Mouse (Mus musculus): ENCODE measurements at regions not wholly inside any gene's neighbourhood (a gene's known extent, or its start where the extent isn't known, plus 50 kb on each side); places are given as distances from the start of the nearest gene placed in this dataset.

DNA sequence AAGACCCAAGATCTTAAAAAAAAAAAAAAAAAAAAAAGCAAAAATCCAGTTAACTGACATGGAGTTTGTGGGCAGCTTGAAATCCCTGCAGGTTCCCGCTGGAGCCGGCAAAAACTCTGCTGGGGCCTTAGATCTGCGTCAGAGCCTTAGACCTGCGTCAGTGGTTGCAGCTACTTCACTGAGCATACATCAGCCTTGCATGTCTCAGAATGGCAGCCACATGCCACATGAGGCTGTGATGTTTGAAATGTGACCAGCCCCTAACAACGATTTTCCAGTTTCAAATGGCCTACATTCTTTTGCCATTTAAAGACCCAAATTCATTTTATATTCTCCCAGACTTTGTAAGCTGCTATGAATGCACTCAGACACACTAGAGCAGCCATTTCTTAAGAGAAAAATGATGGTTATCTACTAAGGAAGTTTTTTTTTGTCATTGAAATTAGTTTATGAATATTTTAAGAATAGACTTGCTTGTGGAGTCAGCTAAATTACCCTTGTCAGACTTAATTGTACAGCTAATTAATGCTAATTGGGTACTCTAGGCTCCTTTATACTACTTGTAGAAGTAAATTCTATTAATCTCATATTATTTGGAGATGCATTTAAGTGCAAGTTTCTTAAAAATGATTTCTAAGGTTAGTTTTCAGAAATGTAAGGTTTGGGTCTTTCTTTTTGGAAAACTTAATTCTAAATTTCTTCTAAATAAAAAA, 70.8 kb downstream of the Toporsl start:
- DNase-seq = no peak

DNA sequence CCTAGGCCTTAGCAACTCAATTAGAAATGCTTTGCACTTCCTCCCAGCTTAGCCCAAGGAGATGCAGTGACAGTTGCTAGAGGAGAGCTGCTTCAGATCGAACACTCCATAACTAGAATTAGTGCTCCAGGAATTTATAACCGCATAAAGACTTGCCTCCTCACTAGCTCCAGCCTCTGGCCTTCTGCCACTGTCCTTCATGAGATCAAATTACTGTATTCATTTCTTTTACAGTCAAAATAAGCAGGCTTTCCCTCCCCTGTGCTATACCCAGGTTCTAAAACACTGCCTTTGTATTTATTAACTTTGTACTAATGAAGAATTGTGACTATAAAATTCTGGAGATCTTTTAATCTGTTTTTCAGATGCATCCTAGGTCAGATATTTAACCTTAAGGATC, 104.8 kb upstream of the Olfr275 start:
- DNase-seq = no peak

DNA sequence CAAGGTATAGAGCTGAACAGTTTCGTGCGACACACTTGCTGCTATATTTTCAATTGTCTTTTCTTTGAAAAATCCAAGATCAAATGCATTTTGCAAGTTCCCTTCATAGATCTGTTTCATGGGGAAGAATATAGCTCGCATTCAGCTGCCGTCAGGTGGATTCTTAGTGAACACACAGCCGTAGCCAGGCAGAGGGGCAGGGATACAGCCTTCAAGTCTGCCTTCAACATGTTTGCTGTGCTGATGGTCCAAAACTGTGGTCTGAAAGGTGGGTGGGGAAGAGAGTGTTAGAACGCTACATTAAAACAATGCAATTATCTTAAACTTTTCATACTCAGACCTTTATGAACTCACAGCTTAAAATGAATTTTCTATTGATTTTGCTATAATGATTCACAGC, 88.2 kb upstream of the Olfr275 start:
- no peak for DNase-seq

DNA sequence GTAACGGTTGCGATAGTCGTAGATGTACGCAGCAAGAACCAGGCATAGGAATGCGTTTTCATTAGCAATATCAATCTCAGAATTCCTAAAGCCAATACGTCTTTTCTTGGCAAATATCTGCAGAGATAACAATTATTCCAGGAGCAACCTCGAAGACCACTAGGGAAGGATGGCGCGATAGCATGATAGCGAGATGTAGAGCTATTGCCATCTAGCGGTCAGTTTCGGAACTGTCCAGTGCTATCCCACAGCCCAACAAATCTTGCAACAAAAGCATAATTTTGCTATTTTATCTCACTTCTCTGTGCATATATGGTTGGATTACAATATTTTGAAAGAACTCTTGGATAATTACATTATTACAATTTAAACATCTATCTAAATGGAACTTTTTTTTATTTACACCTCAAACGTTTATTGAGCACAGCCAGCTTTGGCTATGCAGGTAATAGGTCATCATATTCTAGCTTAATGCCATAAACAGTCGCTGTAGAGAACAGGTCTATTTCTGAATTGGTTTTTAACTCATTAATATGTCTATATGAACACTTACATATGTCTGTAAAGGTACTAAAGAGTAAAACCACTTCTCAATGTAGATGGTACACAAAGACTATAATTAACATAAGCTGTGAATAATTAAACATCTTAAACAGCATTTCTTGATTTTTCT, 87.6 kb upstream of the Olfr275 start:
- DNase-seq = peak in 1 of 2 experiments; percentile 71

DNA sequence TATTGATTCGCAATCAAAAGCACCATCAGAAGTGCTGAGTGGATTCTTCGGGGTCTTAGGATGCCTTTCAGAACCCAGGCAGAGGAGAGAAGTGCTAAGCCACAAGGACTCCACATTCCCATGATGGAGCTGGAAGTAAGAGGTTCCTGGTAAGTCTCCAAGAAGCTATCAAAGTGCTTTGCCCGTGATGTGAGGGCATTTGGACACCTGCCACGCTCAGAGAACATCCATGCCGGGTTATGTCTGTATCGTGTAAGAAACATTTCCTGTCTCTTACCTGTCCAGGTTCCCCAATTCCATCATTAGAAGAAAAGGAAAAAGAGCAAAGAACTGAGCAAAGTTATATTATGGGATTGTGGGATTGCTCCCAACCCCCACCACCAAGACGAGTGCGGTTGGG, 81.3 kb upstream of the Olfr275 start:
- no peak for DNase-seq

DNA sequence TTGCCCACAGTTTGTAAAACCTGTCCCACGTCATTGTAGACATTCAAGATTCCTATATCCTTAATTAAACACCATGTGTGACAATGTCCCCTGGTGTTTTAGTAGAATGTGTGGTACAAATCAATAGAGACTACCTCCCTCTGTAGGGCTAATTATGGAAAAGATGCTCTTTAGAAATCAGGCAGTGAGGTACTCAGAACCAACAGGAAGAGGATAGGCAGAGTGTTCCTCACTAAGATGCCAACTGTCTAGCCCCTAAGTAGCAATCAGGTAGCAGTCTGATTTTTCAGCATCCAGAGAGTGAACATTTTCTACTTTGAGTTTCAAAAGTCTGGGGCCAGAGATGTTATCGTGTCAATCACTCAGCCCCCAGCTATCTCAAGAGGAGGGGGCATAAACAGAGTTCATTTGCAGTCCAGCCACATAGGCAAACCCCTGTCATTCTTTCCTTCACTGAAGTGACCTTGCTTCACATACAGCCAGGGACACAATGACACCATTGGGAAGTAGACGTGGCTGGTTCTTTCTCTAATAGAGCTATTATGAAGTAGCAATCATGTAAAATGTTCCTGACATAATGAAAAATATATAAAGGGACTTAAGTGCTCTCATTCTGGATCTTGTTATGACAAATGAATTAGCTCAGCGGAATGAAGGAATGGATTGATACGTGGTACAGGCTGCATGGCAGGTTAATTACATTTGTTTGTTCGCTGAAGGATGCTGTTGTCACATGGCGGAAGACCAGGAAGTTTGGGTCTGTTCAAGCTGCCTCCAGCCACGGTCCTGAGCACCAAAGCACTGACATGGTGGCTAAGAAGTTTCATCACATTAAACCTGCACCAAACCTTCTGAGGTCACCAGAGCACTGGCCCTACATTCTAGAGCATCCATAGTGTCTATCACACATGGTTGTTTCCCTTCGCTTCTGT, 74.6 kb upstream of the Olfr275 start:
- DNase-seq = no peak

DNA sequence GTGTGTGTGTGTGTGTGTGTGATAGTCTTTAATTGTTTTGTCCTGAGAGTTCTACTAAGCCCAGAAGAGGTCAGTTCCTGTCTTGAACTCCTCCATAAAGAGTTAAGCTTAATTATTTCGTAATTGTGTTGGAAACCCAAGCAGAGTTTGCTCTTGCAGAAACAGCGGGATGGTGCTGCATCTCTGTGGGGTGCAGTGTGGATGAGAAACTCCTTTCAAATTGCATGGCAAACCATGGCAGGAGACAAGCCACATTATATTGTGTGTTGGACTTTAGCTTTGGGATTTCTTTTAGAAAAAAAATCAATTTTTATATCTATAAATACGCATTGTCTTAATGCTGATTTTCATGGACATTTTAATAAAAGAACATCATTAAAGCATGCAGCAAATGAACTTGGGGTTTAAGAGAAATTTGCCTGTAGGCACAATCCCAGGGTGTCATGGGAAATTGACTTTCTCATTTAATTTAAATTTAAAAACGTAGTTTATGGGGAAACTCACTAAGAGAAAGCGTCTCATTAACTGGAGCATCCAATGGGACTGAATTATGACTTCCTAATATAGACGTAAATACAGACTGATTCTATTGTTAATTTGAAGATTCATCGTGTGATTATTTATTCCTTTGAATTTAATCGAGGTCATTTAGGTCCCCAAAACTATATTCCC, 61.4 kb upstream of the Olfr275 start:
- no peak for DNase-seq

Measured in kidney, postnatal 25 days (tissue).